Mouse (Mus musculus) ES-Bruce4 (cell line): ENCODE measurements around the gene Zswim3.

Source experiments
- CTCF ChIP-seq: IDR thresholded peaks from one replicate; pipeline ENCODE4 v1.8.1; 2011; ENCODE audit warnings: low read depth, low read length
- EP300 ChIP-seq: IDR thresholded peaks from 2 replicates; pipeline ENCODE4 v1.6.1; 2011; ENCODE audit warnings: low read depth, low read length; ENCODE audit not compliant: insufficient read depth
- POLR2A ChIP-seq: IDR thresholded peaks from one replicate; pipeline ENCODE4 v1.8.1; 2011; ENCODE audit warnings: low read length; ENCODE audit not compliant: insufficient read depth

DNA sequence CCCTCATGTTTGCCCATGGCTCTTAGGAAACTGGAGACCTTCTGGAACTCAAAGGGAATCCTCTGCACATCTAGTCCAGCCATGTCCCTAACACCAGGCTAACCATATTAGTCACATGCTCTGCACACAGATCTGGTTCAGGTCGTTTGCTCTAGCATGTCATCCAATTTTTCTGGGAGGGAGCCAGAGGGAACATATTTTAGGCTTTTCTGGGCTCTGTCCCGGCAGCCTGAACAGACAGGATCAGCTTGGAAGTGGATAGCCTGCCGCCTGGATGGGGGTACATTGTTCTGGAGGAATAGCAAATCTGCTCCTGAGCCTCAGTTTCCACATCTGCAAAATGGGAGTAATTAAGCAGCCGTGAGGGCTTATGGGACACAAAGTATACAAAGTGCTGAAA lies 56.2 kb downstream of the Zswim3 start:
- TF ChIP-seq POLR2A = no peak
- no peak for TF ChIP-seq CTCF
- TF ChIP-seq EP300 = no peak
